Mouse (Mus musculus): Measurements from ENCODE around the gene Ifrd1. TPM values are rescaled to one million over a fixed set of nuclear protein-coding genes. Genes with fewer than 3 reads are reported as not detected.
"Not testable (repeated sequence)": the region's sequence is repeated elsewhere in the genome, so short reads cannot be mapped to it uniquely, and the experiment has no call there.

Gene Ifrd1
- 450 to 581 TPM (median 532 TPM) in 3 replicates for total RNA-seq (2017)

DNA sequence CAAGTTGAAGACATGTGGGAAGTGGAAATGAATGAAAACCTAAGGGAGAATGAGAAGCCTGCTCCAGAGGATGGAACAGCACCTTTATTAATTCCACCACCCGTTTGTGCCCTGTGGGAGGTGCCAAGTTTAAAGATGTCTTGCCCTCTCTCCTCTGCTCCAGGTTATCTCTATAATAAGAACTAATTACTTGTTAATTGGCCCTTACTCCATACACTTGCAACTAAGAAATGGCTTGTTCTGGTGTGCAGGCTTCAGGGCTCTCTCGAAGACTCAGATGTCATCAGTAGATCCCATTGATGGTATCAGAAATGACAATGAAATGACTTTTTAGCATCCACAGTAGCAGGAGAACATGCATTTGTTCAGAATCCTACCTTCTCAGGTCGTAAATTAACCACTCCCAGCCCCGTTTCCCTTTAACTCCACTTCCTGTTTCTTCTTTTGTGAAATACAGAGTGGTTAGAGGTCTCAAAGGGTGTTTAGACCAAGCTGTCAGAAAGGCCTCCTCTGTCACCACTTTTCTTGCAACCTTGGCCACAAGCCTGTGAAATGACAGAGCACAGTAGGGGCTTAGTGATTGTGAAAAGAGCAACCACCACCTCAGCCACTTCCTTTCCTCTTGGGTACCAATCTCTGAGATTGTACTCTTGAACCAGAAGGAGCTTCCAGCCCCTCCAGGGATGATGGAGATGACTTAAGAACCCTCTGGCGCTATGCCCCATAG lies at the start of gene Ifrd1:
Ifrd1 (minus strand) TSS at position 51 of the 727 bp plus-strand sequence.
- ATAC-seq (replicated peaks; ENCODE audit: insufficient number of reproducible peaks, low FRiP score, low TSS enrichment, poor library complexity, severe bottlenecking) = peak; percentile 77

- ATAC-seq (replicated peaks; ENCODE audit: insufficient number of reproducible peaks, low FRiP score, low TSS enrichment, poor library complexity, severe bottlenecking) = no peak
Observed at GRCm38 (mm10) chr12:40286539-40286938, 38.2 kb upstream of the Ifrd1 start.

DNA sequence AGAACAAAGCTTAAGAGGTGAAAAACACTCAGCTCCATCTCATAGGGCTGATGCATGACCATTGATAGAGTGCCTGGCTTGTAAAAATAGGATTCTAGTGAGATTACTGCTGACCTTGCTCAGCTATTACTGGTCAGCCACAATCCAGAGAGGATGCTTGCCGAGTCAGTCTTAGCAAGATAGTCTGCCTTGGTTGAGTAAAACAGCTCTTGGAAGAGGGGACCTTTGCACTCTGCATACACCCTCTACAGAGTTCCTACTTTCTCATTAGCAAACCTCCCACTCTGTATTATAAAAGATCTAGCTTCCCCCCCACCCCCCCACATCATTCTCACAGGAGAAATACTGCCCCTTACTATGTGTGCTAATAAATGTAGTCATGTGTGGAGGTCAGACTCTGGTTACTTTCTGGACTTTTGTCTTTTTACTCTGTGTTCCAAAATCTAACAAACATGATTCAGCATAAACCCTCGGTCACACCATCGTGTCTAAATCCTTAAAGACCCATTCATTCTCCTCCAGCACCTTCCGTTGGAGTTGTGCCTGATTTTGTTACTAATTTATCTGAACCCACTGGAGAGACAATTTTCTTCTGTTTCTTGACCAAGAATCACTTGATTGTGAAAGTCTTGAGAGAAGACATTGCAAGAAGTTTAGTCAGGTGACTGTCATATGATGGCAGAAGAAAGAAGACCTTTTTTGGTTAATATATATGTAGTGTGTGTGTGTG lies 32.5 kb upstream of the Ifrd1 start:
- no peak for ATAC-seq (replicated peaks; ENCODE audit: insufficient number of reproducible peaks, low FRiP score, low TSS enrichment, poor library complexity, severe bottlenecking)

GRCm38 (mm10) chr12:40277581-40277980 lies 29.3 kb upstream of the Ifrd1 start:
- peak; percentile 61; the same call in 1 of the 2 replicates for ATAC-seq (replicated peaks; ENCODE audit: insufficient number of reproducible peaks, low FRiP score, low TSS enrichment, poor library complexity, severe bottlenecking)

- no peak for ATAC-seq (replicated peaks; ENCODE audit: insufficient number of reproducible peaks, low FRiP score, low TSS enrichment, poor library complexity, severe bottlenecking)
Observed at GRCm38 (mm10) chr12:40274931-40275330, 26.6 kb upstream of the Ifrd1 start.

GRCm38 (mm10) chr12:40273339-40273738 lies 25.0 kb upstream of the Ifrd1 start:
- ATAC-seq (replicated peaks; ENCODE audit: insufficient number of reproducible peaks, low FRiP score, low TSS enrichment, poor library complexity, severe bottlenecking) = no peak

- no peak for ATAC-seq (replicated peaks; ENCODE audit: insufficient number of reproducible peaks, low FRiP score, low TSS enrichment, poor library complexity, severe bottlenecking)
Observed at GRCm38 (mm10) chr12:40272710-40273109, 24.4 kb upstream of the Ifrd1 start.

GRCm38 (mm10) chr12:40268313-40268712 lies 20.0 kb upstream of the Ifrd1 start:
- ATAC-seq (replicated peaks; ENCODE audit: insufficient number of reproducible peaks, low FRiP score, low TSS enrichment, poor library complexity, severe bottlenecking) = no peak

DNA sequence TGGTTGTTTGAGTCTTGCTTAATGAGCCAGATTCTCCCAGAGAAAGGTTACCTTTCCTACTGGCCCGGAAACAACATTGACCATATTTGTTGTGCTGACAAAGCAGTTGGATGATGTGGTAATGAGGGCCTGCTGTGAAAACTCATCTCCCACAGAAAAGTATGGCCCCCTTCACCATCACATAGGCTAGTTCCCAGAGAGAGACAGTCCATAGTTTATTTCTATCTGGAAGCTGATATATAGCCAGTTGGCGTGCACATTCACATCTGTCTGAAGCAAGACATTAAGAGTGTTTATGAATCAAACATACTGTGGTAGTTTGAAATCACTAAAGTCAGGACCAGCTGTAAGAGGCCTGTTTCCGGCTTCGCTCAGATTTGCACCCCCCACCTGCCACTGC lies 15.4 kb upstream of the Ifrd1 start:
- ATAC-seq (replicated peaks; ENCODE audit: insufficient number of reproducible peaks, low FRiP score, low TSS enrichment, poor library complexity, severe bottlenecking) = no peak

DNA sequence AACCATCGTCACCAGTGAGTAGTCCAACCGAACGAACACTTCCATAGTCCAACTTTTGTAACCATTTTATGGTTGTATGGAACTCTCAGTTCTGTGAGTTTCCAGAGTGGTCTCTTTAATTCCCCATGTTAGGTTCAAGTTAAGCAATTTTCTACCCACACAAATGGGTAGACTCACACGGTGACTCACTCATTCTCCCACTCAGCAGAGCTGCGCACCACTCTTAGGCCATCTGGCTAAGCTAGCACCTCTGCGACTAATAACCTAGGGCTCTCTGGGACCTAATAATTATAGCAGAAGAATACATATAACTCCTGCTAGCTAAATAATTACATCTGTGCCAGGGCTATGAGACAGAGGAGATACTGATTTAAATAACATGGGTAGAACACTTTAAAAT lies 14.7 kb upstream of the Ifrd1 start:
- no peak for ATAC-seq (replicated peaks; ENCODE audit: insufficient number of reproducible peaks, low FRiP score, low TSS enrichment, poor library complexity, severe bottlenecking)

GRCm38 (mm10) chr12:40258462-40259000 lies 10.2 kb upstream of the Ifrd1 start:
- no peak for ATAC-seq (replicated peaks; ENCODE audit: insufficient number of reproducible peaks, low FRiP score, low TSS enrichment, poor library complexity, severe bottlenecking)

DNA sequence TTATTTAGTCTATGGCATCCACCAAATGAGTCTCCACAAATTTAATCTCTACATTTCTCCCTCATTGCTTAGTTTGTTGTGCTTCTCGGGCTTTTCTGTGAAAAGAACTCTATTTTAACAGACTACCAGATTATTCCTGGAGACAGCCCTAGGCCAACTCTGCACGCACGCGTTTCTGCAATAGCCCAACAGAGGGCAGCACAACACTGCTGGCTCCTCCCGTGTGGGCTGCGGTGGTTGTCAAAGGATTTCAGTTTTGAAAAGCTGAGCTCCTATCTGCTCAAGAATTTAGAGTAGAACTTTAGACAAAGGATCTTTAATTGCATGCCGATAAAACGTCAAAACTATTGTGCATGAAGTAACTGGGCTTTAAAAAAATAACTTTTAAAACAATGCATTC lies 8.9 kb upstream of the Ifrd1 start:
- peak; percentile 78 for ATAC-seq (replicated peaks; ENCODE audit: insufficient number of reproducible peaks, low FRiP score, low TSS enrichment, poor library complexity, severe bottlenecking)

DNA sequence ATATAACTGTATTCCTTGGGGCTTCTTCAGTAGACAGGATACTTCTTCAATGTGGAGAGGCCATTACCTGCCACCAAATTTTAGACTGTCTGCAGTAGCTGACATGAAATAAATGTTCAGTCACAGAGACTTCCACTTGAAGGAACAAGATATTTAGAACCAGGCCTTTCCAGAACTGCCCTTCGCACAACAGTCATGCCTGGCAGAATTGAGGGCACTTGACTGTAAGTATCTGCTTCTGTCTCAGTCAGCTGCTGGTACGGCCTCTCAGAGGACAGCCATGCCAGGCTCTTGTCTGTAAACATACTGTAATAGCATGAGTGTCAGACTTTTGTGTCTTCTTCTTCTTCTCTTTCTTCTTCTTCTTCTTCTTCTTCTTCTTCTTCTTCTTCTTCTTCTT lies 8.2 kb upstream of the Ifrd1 start:
- ATAC-seq (replicated peaks; ENCODE audit: insufficient number of reproducible peaks, low FRiP score, low TSS enrichment, poor library complexity, severe bottlenecking) = no peak

DNA sequence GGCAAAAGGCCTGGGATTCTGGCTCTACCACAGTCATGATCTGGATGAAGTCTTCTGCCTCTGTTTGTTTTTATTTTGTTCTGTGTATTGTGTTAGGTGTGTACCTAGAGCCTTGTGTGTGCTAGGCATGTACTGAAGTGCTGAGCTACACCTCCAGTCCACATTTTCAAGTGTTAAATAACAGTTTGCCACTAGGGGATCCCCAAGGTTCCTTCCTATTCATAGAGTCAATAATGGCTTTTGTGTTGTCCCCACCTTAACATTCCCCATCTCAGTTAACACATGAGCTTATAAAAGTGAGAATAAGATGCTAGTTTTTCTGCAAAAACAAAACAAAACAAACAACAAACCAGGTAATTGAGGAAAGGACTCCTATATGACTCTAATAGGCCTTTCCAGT lies 7.7 kb upstream of the Ifrd1 start:
- no peak for ATAC-seq (replicated peaks; ENCODE audit: insufficient number of reproducible peaks, low FRiP score, low TSS enrichment, poor library complexity, severe bottlenecking)

- not testable (repeated sequence) for ATAC-seq (replicated peaks; ENCODE audit: insufficient number of reproducible peaks, low FRiP score, low TSS enrichment, poor library complexity, severe bottlenecking)
Observed at GRCm38 (mm10) chr12:40255310-40255709, 7.0 kb upstream of the Ifrd1 start.

GRCm38 (mm10) chr12:40254729-40255128 lies 6.4 kb upstream of the Ifrd1 start:
- no peak for ATAC-seq (replicated peaks; ENCODE audit: insufficient number of reproducible peaks, low FRiP score, low TSS enrichment, poor library complexity, severe bottlenecking)

GRCm38 (mm10) chr12:40253241-40253640 lies 4.9 kb upstream of the Ifrd1 start:
- ATAC-seq (replicated peaks; ENCODE audit: insufficient number of reproducible peaks, low FRiP score, low TSS enrichment, poor library complexity, severe bottlenecking) = peak; percentile 55

- ATAC-seq (replicated peaks; ENCODE audit: insufficient number of reproducible peaks, low FRiP score, low TSS enrichment, poor library complexity, severe bottlenecking) = no peak
Observed at GRCm38 (mm10) chr12:40250256-40250655, 2.0 kb upstream of the Ifrd1 start.

DNA sequence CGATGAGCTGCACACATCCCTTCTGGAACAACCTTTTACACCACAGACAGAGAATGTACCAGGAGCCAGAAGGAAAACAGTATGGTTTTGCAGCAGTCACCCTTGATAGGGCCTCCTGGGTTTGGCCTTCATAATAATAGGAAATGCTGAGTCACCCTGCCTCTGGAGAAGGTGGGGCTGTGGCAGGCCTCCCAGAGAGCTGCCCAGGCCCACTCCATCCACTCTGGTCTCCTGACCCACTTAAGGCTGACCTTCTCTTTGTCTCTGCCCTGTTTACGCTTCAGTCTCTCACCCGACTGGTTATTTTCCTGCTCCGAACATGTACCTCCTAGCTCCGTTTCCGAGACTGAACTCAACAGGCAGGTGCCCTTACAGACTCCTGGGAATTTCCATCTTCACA lies 328 bp downstream of the Ifrd1 start:
- no peak; the same call in 1 of the 2 replicates for ATAC-seq (replicated peaks; ENCODE audit: insufficient number of reproducible peaks, low FRiP score, low TSS enrichment, poor library complexity, severe bottlenecking)

- ATAC-seq (replicated peaks; ENCODE audit: insufficient number of reproducible peaks, low FRiP score, low TSS enrichment, poor library complexity, severe bottlenecking) = no peak
Observed at GRCm38 (mm10) chr12:40247384-40247783, 920 bp downstream of the Ifrd1 start.

All from monocyte, adult 5-6 weeks (primary cell).